Mouse (Mus musculus) G1E-ER4 (cell line): ENCODE data around the gene Itpr2. TPM values are rescaled to one million over a fixed set of nuclear protein-coding genes. Genes with fewer than 3 reads are reported as not detected.

Source experiments
- GATA1 ChIP-seq: IDR thresholded peaks from one replicate; pipeline ENCODE4 v1.8.0; 2012; ENCODE audit warnings: low read length, inconsistent platforms
- polyA plus RNA-seq: library from polyadenylated mRNA; stranded (reverse); fragments of >175 nt; gene quantifications from 2 replicates; pipeline ENCODE4 v1.2.3, GENCODE M21; 2012

Itpr2 gene
- polyA plus RNA-seq, 1 experiment: 1.9 TPM

DNA sequence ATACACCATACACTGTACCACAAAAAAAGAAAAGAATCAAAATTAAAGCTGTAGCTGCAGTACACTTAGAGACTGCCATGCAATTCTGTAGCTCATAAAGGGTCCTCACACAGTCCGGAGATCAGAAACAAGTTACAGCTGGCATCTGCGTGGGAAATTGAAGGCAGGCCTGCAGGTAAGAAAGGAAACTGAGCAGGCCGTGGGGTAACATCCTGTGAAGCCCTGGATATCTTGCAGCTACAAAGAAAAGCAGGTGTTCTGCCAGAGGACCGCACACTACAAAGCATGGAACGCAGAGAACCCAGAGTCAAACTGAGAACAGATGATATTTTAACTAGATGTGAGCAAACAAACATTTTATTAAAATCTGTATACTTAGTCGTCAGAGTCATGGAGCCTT, 12.2 kb downstream of the Itpr2 start:
- no peak for TF ChIP-seq GATA1

DNA sequence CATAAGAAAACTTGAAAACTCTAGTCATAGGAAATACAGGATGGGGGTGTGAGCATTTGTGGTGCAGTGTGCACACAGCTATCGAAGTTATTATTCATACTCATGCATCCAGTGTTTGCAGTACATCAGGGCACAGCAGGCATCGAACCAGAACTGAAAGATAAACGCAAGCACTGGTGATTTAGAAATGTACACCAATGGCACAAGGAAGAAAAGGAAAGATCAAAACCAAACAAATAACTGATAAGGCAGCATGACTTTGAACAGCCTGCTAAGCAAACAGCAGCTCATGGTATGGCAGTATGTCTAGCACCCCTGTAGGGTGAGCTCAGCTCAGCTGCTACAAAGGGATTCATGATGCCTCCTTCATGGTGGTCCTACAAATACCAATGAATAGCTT, 13.3 kb downstream of the Itpr2 start:
- TF ChIP-seq GATA1: peak; percentile 59

DNA sequence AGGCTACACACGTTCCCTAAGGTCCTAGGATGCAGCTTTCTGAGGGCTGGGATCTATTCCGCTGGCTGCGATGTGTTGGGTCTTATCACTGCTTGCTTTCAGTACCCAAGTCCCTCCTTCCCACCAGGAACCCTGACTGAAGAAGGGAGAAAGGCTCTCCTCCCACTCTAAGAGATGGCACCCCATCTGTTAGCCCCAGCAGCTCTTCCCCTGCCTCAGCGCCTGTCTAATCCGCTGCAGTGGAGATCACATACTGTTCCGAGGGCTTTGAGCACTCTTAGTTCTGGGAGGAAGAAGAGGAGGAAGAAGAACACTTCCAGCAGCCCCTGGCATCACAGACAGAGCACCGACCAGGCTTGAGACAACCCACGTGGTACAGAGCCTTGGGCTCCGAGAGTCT, 14.9 kb downstream of the Itpr2 start:
- TF ChIP-seq GATA1: no peak

DNA sequence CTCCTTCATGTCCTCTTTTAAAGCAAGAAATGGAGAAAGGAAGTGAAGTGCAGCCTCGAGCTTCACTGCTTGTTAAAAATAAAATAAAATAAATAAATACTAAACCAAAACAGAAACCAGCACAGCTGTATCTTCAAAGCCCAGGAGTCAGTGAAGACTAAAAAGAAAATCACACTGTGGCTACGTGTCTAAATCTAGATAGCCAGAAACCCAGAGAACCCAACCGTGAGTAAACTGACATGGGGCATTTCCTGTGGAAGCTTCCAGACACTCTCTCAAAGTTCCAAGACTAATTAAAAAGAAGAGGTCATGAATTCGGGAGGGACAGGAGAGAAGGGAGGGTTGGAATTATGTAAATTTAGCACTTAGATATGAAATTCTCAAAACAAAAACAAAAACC, 15.9 kb downstream of the Itpr2 start:
- TF ChIP-seq GATA1: no peak

DNA sequence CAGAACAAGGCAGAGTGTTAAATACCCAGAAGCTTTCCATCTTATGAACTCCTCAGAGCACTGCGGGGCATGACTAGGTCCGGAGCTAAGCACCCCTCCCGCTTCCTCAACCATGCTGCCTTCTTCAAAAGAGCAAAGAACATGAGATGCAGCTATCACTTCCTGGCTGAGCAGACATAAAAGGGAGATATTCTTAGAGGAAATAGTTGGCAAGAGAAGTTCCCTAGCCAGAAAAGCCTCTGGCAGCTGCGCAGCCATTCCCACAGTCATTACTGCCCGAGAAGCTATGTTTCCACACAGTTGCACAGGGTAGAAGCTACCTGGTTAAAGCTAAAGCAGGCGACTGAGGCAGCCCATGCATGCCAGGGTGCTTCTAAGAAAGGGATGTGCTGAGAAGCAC, 20.6 kb downstream of the Itpr2 start:
- no peak for TF ChIP-seq GATA1

DNA sequence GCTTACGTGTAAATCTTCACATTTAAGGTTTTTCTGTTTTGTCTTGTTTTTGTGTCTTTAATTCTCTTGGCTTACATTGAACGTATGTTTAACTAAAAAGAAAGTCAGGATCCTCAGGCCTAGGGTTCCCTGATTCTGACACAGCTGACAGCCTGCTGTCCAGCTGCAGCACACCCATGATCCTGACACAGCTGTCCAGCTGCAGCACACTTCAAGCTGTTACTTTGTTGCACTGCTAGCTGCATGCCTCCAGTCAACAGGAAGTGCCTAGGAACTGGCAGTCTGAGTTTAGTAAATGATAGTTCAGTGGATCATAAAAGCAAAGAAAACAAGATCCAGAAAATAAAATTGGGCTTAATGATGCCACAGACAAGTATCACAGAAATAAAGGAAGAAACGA, 21.1 kb downstream of the Itpr2 start:
- TF ChIP-seq GATA1: no peak

DNA sequence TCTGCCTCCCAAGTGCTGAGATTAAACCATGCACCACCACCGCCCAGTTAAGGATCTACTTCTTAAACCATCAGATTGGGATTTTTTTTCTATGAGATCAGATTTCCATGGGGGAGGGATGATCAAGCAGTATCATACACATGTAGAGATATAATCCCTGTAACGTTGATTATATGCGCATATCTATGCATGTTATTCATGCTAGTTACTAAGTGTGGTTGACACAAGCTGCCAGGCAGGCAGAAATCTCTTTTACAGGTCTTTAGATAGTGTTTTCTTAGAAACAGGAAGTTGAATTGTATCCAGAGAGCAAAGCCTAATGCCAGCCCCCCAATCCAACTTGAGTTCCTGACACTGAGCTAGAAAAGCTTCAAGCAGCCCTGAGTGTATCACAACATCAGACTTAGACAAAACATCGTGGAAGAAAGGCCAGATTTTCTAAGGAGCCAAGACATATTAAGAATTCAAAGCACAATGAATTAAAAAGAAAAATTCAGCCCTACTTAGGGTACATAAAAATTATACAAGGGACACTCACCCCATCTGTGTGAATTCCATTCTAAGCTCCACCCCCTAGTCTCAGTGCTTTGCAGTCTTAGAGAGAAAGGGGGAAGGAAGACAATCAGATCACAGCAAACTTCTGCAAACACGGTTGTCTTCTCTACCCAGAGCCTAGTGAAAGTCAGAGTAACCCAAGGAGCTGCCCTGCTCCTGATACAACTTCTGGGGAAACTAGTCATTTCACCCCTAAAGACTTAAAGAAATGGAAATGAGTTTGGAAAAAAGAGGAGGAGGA, 22.9 kb downstream of the Itpr2 start:
- no peak for TF ChIP-seq GATA1

DNA sequence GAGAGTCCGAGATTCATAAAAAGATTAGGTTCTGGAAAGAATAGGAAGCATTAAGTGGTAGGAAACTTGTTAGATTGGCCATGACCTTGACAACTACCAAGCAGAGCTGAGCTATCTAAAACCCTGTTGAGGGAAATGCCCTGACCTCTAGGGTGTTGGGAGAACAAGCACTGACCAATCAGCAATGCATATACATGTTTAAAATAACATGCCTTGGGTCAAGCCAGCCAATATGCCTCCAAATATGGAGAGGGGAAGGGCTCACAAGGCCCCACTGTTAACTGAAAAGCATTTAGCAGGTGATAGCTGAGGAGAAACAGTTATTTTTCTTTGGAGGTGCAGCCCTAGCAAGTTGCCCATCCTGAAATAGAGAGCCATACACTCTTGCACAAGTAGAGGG, 25.2 kb downstream of the Itpr2 start:
- TF ChIP-seq GATA1: no peak

DNA sequence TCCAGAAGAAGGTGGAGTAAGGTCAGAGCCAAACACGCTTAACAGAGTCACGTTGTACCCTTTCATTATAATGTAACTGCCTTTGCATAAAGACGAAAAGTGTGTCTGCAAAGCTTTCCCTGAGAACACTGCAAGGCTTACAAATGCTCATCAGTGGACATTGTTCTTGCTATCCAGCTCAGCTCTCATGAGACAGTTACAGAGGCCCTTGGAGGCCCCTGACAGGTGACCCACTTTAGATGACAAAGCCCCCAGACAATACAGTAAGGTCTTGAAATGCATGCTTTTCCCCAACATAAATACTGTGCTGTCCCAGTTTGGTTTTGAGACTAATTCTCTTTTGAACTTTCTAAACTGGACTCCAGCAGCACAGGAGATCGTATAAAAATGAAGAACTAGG, 27.9 kb downstream of the Itpr2 start:
- no peak for TF ChIP-seq GATA1

DNA sequence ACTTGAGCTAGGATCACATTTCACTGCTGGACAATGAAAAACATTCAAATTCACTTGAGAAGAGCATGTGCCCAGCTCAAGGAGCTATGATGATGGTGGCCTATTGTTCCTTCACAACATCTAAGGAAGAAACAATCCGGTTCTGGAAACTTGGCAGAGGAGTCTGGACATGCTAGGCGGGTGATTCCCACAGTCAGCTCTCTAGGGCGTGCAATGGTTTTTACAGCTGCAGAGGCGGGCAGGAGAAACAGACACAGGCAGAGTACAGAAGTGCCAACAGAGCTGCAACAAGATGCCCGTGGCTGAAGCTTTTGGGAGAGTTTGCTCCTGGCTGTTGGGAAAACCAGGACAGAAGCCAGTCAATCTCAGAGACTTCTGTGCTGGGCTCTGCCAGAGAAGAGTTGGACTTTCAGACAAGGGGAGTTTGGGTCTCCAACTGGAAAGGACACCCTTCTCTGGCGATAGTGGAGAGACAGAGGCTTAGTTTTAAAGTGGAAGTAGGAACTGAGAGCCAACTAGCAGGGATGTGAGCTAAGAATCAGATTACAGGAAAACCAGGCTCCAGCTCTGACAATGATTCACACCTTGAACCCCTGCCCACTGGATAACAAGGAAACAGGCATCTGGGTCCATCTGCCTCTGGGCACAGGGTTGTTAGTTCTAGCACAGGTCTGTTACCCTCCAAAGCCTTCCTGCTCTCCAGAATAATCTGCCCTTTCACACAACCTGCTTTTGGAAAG, 28.6 kb downstream of the Itpr2 start:
- TF ChIP-seq GATA1: no peak

DNA sequence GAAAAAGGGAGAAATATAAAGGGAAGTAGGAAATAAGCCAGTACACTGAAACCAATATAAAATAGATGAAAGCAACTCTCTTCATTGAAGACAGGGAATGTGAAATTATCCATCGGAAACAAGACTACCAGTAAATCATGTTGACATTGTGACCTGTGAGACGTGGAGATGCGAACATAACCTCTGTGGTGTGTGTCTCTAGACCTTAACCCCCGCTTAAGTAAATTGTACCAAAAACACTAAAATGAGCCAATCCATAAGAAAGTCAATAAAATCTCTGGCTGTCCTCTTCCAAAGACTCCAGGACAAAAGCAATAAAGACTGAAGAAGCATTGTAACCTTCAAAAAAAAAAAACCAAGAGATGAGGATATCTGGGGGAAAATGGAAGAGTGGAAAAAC, 31.6 kb downstream of the Itpr2 start:
- no peak for TF ChIP-seq GATA1

DNA sequence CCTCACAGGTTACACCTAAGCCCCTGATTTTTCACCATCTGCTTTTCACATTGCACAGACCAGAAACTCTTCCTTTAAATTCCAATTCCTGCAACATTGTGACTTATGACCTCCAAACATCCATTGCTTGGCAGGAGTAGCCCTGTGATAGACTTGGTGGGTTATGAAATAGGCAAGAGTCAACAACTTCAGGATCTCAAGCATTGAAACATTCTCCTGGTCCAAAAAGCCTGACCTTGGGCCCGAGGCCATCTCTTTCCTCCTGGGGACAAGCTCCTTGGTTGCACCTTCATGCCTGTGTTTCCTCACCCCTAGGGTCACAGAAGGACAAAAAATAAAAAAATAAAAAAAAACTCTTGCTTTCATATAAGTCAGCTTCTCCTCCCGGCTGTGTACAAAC, 32.1 kb downstream of the Itpr2 start:
- no peak for TF ChIP-seq GATA1

DNA sequence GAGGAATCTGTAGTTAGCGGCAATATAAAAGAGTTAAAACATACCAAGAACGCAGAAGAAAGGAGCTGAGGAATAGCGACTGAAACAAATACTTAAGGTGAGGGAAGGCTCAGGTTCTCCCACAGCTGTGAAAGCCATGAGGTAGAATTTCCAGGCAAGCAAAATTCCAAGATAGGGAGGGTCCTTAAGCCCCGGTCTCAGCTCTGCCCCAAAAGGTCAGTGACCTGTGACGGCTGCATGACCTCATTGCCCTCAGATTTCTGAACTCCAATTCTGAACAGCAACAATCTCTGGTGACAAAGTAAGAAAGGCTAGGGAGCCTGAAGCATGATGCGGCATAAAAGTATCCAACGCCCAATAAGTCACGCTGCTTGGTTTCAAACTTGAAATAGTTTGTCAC, 33.7 kb downstream of the Itpr2 start:
- TF ChIP-seq GATA1: no peak

DNA sequence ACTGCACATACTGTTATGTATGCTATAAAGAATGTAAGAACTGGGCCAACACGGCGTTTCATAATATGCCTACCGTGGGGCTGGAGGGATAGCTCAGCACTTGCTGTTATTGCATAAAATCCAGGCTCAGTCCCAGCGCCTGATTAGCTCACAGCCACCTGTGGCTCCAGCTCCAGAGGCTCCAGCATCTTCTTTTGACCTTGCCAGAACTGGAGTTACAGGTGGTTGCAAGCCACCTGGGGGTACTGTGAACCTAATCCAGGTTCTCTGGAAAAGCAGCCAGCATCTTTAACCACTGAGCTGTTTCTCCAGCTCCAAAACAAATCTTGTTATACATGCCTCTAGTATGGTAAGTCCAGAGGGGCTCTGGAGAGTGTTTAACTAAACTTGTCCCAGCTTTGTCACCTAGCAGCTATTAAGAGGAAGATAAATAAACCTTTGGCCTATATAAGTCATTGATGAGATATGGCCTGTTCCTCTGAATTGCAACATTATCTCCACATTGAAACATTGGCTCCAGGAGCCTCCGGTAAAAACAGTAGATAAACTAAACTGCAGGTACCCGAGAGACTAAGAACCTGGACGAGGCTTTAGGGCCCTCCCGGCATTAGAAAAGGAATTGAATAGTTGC, 37.9 kb downstream of the Itpr2 start:
- TF ChIP-seq GATA1: no peak

DNA sequence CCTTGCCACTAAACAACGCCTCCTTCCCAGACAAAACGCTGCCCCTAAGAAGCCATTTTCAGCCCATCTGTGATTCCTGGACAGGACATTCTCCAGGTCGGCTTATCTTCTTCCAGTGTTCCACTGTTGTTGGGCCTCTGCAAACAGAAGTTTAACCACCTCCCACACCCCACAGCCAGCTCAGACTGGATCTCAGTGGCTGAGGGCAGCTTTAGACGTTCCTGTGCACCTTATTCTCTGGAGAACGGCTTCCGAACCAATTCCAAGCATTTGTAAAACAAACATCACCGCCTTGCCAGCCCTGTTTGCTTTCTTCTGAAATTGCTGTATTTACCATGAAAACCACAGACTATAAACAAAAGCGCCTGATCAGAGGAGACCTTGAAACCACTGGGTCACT, 41.1 kb downstream of the Itpr2 start:
- no peak for TF ChIP-seq GATA1

DNA sequence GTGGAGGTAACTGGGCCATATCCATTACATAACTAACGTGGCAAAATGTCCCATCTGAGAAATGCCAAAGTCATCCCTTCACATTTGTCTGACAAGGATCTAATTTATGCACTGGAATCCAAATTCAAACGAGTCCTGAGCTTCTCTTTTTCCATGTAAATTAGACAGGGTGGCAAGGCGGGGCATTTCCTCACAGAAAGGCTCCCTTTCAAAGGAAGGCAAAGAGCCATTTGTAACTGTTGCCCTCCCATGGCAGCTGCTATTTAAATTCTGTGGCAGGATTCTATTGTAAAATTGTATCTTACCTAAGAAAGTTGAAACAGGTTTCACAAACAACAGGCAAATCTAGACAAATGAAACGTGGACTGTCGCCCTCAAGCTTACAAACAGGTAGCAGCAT, 43.6 kb downstream of the Itpr2 start:
- TF ChIP-seq GATA1: no peak

DNA sequence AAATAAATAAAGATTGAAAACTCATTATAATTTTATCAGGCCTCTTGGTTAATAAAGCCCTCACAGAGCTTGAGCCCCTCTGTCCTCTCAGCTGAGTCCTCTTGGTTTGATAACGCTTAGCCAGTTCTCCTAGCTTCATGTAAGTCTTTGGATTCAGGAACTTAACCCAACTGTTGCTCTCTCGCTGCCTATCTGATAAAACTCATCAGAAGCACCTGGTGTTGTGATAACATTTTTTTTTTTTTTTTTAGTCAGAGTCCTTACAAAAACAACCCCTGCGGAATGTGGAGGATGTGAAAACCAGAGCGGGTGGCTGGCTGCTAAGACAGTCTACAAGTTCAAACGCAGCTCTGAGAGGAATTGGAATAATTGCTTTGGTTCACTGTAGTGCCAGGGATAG, 45.3 kb downstream of the Itpr2 start:
- TF ChIP-seq GATA1: no peak
